Mouse (Mus musculus) spleen, adult 12 weeks (tissue): Measurements from ENCODE around the gene Spryd4.
"Not testable (repeated sequence)": the region's sequence is repeated elsewhere in the genome, so short reads cannot be mapped to it uniquely, and the experiment has no call there.

Experiments
- DNase-seq: peaks from one replicate; pipeline ENCODE4 v3.0.0; 2022; ENCODE audit warnings: low spot score

Gene Spryd4

GRCm38 (mm10) chr10:128185959-128186358, 25.6 kb downstream of the Spryd4 start:
- DNase-seq = peak; percentile 86

- DNase-seq = no peak
Measured at GRCm38 (mm10) chr10:128185277-128185940, 26.2 kb downstream of the Spryd4 start.

GRCm38 (mm10) chr10:128184296-128184695, 27.3 kb downstream of the Spryd4 start:
- no peak for DNase-seq

GRCm38 (mm10) chr10:128179989-128180388, 31.6 kb downstream of the Spryd4 start, which contains the start of gene Rbms2:
TSS of gene Rbms2 (minus strand) at chr10:128180297.
- no peak for DNase-seq

GRCm38 (mm10) chr10:128177316-128177715, 34.3 kb downstream of the Spryd4 start:
- no peak for DNase-seq

GRCm38 (mm10) chr10:128175996-128176755, 35.4 kb downstream of the Spryd4 start:
- DNase-seq = peak; percentile 42

- no peak for DNase-seq
Measured at GRCm38 (mm10) chr10:128175302-128175701, 36.3 kb downstream of the Spryd4 start.

GRCm38 (mm10) chr10:128171348-128171747, 40.3 kb downstream of the Spryd4 start:
- DNase-seq = not testable (repeated sequence)

GRCm38 (mm10) chr10:128167091-128167490, 44.5 kb downstream of the Spryd4 start:
- no peak for DNase-seq

GRCm38 (mm10) chr10:128165726-128166125, 45.9 kb downstream of the Spryd4 start:
- DNase-seq = not testable (repeated sequence)
